Mouse (Mus musculus) stomach, embryonic 16.5 days (tissue): ENCODE data around the gene Fam83c. TPM values are rescaled to one million over a fixed set of nuclear protein-coding genes. Genes with fewer than 3 reads are reported as not detected.

Experiments used
- ATAC-seq: fragments of 200-750 bp; cut with Nextera tagmentation; 2 replicates; pipeline ENCODE4 v1.8.0; 2017; ENCODE audit warnings: moderate number of reproducible peaks, moderate TSS enrichment; ENCODE audit not compliant: insufficient read depth, low FRiP score
- H3K27ac ChIP-seq: fragments of 300-500 bp; sonication (generic); 2 replicates; pipeline ENCODE4 v1.5.1; 2014; ENCODE audit warnings: low read length
- H3K27me3 ChIP-seq: fragments of 300-500 bp; sonication (generic); 2 replicates; pipeline ENCODE4 v1.6.1; 2014; ENCODE audit warnings: low read length, control low read depth, mixed read lengths; ENCODE audit not compliant: control insufficient read depth, insufficient read depth
- H3K36me3 ChIP-seq: fragments of 300-500 bp; sonication (generic); 2 replicates; pipeline ENCODE4 v1.6.1; 2014; ENCODE audit warnings: low read length; ENCODE audit not compliant: control insufficient read depth, insufficient read depth
- H3K4me1 ChIP-seq: fragments of 300-500 bp; sonication (generic); 2 replicates; pipeline ENCODE4 v1.6.1; 2014; ENCODE audit warnings: low read length, control low read depth, mixed read lengths; ENCODE audit not compliant: control insufficient read depth, insufficient read depth
- H3K4me2 ChIP-seq: fragments of 300-500 bp; sonication (generic); 2 replicates; pipeline ENCODE4 v1.6.1; 2014; ENCODE audit warnings: low read depth, low read length, mixed read lengths
- H3K4me3 ChIP-seq: fragments of 300-500 bp; sonication (generic); replicated peaks from 2 replicates; pipeline ENCODE4 v1.5.1; 2014; ENCODE audit warnings: mild to moderate bottlenecking, low read length
- H3K9ac ChIP-seq: fragments of 300-500 bp; sonication (generic); 2 replicates; pipeline ENCODE4 v1.6.1; 2014; ENCODE audit warnings: low read length
- H3K9me3 ChIP-seq: fragments of 300-500 bp; sonication (generic); replicated peaks from 2 replicates; pipeline ENCODE4 v1.6.1; 2016; ENCODE audit warnings: low read length, control low read depth; ENCODE audit not compliant: control insufficient read depth
- WGBS: fragments of 180-500 bp; shearing (Covaris S2); extraction: QIAGEN DNeasy Blood & Tissue Kit; methylation state at CpG from one replicate; pipeline ENCODE4 v1.1.7; 2014; 5-methylcytosine and 5-hydroxymethylcytosine counted together
- polyA plus RNA-seq: library from polyadenylated mRNA; unstranded; fragments of >200 nt; fragmentation: Nextera tagmentation; extraction: Ambion mirVana; gene quantifications from 2 replicates; pipeline ENCODE4 v1.2.1, GENCODE M21; 2015

Gene Fam83c
- polyA plus RNA-seq, 1 experiment from 2014 or later, result 5.4 TPM

DNA sequence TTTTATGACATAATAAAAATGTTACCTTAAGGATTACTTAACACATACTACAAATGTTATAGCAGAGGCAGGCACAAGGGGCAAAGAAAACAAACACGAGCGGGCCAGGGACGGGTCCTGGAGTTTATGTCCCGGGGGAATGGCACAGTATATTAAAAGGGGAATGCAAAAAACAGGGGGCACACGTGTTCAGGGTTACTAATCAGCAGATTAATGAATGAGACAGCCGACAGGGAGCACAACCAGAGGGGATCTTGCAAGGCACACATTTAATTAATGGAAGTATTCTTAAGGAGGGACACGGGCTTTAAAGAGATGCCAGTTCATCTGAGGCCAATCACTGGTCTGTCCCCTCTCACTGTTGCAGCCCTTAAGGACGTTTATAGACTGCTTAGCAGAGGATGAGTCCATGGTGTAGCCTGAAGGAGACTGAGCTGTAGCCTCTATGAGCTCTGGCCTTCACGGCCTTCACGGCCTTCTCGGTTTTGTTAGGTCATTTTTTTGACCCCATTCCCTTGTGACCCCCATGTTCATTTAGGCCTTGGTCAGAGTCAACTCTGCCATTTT, 28.7 kb upstream of the Fam83c start:
- no peak for ATAC-seq
- H3K4me3 ChIP-seq, result no peak overlapping the region

DNA sequence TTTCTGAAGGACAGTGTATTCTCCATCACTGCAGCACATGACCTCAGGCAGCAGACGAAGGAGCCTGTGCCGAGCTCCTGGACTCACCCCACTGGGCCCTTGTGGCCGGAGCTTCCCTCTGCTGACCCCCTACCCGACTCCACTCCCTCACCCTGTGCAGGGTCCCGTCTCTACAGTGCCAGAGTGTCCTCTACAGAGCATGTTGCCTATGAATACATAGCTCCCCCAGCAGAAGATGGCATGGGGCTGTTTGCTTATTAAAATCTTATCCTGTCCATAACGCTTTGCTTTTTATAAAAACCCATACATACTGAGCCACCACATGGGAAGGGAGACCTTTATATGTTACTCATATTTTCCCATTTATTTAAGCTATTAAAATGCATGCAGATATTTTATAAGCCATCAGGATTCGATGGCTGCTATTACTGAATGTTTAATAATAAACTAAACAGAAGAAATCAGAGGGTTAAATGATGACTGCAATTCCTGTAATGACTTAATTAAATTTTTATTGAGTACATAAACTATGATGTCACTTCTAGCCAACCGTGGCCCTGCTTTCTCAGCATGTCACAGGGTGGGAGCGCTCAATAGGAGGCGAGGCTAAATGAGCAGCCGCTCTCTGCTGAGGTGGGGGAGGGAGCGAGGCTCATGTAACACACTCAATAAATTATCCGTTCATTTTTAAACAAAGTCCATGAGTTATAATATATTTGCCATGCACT, 28.1 kb upstream of the Fam83c start:
- ATAC-seq, result peak; percentile 71
- no peak overlapping the region for H3K4me2 ChIP-seq
- no peaks in the 10 kb centered on the region for H3K9me3 ChIP-seq
- H3K36me3 ChIP-seq, result no peaks in the 10 kb centered on the region
- H3K27me3 ChIP-seq, result no peaks in the 10 kb centered on the region
- 0 out of 2 replicates have a peak, but pooled peaks cover 3% of the 10 kb centered on the region for H3K4me1 ChIP-seq
- no peak overlapping the region for H3K4me3 ChIP-seq
- 64% methylated on average over 13 of the region's 13 CpGs for WGBS
- no peak overlapping the region for H3K27ac ChIP-seq
- H3K9ac ChIP-seq, result no peak overlapping the region

More for the DNA sequence above, 28.7 kb upstream of the Fam83c start:
- Histone ChIP-seq H3K27me3 (no peaks in the 10 kb centered on the region), H3K4me1 (0 out of 2 replicates have a peak, but pooled peaks cover 3% of the 10 kb centered on the region), H3K9me3 (no peaks in the 10 kb centered on the region), H3K27ac (no peak overlapping the region), H3K36me3 (no peaks in the 10 kb centered on the region), H3K9ac (no peak overlapping the region), H3K4me2 (no peak overlapping the region)
- WGBS, result 49% methylated on average over 11 of the region's 11 CpGs

DNA sequence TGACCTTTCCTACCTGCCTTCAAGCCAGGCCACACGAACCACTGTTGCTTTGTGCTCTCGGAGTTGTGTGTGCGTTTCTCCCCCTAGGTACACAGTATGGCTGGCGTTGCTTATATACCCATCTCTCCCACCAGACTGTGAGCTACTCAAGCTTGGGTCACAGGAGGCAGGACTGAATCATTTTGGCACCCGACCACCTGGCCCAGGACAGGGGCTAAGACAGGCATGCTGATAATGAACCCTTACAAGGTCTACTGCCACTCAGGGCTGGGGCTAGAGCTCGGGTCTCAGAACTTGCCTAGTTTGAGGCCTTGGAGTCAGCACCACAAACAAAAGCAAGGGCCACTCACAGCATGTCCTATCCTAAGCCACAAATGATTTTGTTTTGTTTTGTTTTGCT, 26.9 kb upstream of the Fam83c start:
- Histone ChIP-seq H3K27me3 (no peaks in the 10 kb centered on the region), H3K36me3 (no peaks in the 10 kb centered on the region), H3K4me2 (no peak overlapping the region), H3K9ac (no peak overlapping the region), H3K9me3 (no peaks in the 10 kb centered on the region), H3K27ac (no peak overlapping the region), H3K4me1 (0 out of 2 replicates have a peak, but pooled peaks cover 3% of the 10 kb centered on the region), H3K4me3 (no peak overlapping the region)
- WGBS, result 85% methylated on average over 6 of the region's 6 CpGs
- no peak for ATAC-seq

DNA sequence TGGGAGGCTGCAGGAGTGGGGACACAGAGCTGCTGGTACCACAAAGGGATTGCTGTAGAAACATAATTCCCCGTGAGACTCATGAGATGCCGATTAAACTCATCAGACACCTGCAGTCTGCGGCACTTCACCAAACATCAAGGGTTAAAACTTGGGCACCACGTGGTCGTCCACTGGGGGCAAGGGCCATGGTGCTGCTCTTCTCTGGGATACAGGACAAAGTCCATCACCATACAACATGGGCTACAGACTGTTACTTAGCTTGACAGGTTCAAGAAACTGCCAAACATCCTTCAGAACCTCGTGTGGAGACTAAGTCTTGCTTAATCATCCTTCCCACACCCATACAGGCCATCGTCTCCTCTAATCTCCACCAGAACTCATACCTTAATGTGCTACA, 25.4 kb upstream of the Fam83c start:
- no peaks in the 10 kb centered on the region for H3K27me3 ChIP-seq
- H3K4me1 ChIP-seq, result 0 out of 2 replicates have a peak, but pooled peaks cover 3% of the 10 kb centered on the region
- no peak overlapping the region for H3K4me3 ChIP-seq
- no peak overlapping the region for H3K4me2 ChIP-seq
- no peak overlapping the region for H3K27ac ChIP-seq
- no peak for ATAC-seq
- WGBS, result 81% methylated on average over 7 of the region's 7 CpGs
- H3K36me3 ChIP-seq, result peaks cover 3% of the 10 kb centered on the region; the same call in 1 of the 2 replicates
- H3K9ac ChIP-seq, result no peak overlapping the region
- no peaks in the 10 kb centered on the region for H3K9me3 ChIP-seq

DNA sequence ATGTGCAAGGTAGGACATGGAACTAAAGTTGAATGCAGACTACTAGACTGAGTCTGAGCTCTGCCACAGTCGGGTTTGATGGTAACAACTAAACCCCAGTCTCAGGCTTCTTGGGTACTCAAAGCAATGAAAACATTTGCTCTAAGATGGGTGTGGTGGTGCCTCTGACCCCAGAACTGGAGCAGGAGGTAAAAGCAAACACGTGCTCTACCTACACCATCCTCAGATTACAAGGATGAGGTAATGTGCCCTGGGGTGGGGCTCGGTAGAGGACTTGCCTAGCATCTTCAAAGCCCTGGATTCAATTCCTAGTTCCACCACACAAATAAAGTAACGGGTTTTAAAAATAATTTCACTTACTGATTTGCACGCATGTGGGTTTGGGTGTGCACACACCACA, 17.9 kb upstream of the Fam83c start:
- Histone ChIP-seq H3K4me1 (no peaks in the 10 kb centered on the region), H3K27me3 (no peaks in the 10 kb centered on the region), H3K4me3 (no peak overlapping the region), H3K4me2 (no peak overlapping the region), H3K9ac (no peak overlapping the region), H3K9me3 (no peaks in the 10 kb centered on the region), H3K36me3 (peaks cover 3% of the 10 kb centered on the region; the same call in 1 of the 2 replicates), H3K27ac (no peak overlapping the region)
- 73% methylated on average over 5 of the region's 5 CpGs for WGBS
- ATAC-seq, result peak; percentile 76; the same call in 1 of the 2 replicates

DNA sequence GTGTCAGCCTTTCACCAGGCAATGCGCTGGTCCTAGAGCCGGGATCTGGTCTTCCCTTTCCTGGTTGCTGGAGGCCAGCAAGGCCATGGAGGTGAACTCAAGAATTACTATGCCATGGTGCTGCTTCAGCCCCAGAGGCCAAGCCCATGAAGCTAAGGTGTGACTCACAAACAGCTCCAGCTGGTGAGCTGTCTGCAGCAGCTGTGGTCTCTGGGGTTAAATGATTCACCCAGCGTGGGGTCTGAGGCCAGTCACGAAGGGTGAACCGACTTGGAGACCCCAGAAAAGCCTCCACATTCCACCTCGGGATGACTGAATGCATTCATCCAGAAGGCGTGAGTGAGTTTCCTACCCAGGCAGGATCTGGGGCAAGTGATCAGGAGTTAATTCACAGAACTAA, 15.5 kb upstream of the Fam83c start:
- Histone ChIP-seq H3K9me3 (no peaks in the 10 kb centered on the region), H3K27me3 (no peaks in the 10 kb centered on the region), H3K9ac (no peak overlapping the region), H3K27ac (no peak overlapping the region), H3K4me1 (no peaks in the 10 kb centered on the region), H3K36me3 (peaks cover 3% of the 10 kb centered on the region; the same call in 1 of the 2 replicates), H3K4me3 (no peak overlapping the region), H3K4me2 (no peak overlapping the region)
- ATAC-seq, result no peak
- 85% methylated on average over 7 of the region's 7 CpGs for WGBS

DNA sequence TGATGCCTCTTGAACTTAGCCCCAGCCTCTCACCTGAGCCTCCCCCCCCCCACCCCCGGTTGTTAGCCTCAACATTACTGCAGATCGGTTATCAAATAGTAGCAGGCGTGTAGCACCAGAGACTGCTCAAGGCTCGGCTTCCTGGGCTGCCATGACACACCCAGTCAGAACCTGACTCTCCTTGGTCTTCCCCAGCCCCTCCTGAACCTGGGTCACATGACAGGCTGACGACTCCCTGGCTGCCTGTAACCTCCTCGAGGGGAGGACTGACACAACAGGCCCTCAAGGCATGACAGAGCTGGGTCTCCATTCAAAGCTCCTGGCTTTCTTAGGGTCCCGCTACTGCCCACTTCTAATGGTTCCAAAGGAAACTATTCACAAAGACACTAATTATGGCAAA, 14.8 kb upstream of the Fam83c start:
- WGBS, result 60% methylated on average over 7 of the region's 7 CpGs
- Histone ChIP-seq H3K36me3 (peaks cover 5% of the 10 kb centered on the region; the same call in 1 of the 2 replicates), H3K4me2 (no peak overlapping the region), H3K4me1 (no peaks in the 10 kb centered on the region), H3K27ac (no peak overlapping the region), H3K9ac (no peak overlapping the region), H3K4me3 (no peak overlapping the region), H3K27me3 (no peaks in the 10 kb centered on the region), H3K9me3 (no peaks in the 10 kb centered on the region)
- no peak for ATAC-seq

DNA sequence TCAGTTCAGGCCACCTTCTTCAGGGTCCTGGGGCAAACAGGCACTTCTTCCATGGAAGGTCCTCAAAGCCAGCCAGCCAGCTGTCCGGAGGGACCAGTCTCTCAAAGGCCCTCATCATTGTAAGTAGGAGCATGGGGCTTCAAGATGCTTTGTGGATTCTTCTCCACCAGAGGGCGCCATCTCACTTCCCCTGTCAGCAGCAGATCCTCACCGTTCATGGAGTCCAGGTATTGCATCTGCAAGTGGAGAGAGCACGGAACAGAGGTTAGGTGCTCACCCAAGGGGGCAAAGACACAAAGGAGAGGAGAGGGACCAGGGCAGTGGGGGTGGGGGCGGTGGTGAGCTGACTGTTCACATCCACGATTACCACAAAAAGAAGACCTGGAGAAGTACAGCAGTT, 13.6 kb upstream of the Fam83c start:
- Histone ChIP-seq H3K27me3 (no peaks in the 10 kb centered on the region), H3K9me3 (no peaks in the 10 kb centered on the region), H3K36me3 (peaks cover 5% of the 10 kb centered on the region; the same call in 1 of the 2 replicates), H3K4me1 (no peaks in the 10 kb centered on the region), H3K4me3 (no peak overlapping the region), H3K27ac (no peak overlapping the region), H3K9ac (no peak overlapping the region), H3K4me2 (no peak overlapping the region)
- 23% methylated on average over 6 of the region's 6 CpGs for WGBS
- ATAC-seq, result no peak

DNA sequence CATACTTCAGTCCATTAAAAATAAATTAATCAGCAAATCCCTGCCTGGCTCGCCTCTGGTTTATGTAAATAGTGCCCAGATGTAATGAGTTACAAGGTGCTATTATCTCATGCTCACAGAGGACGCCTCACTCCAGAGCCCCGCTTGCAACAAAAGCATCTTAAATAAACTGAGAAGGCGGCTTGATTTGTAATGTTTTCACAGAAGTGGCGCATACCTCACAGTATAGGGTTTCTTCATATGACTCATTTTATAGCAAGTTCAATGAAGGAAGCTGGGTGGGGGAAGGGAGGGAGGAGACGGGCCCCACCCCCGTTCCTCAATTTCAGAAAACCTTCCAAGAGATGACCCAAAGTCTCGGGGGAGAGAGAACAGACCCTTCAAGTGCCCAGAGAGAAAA, 12.3 kb upstream of the Fam83c start:
- Histone ChIP-seq H3K27ac (no peak overlapping the region), H3K36me3 (peaks cover 5% of the 10 kb centered on the region; the same call in 1 of the 2 replicates), H3K9ac (no peak overlapping the region), H3K4me2 (no peak overlapping the region), H3K9me3 (no peaks in the 10 kb centered on the region), H3K27me3 (no peaks in the 10 kb centered on the region), H3K4me1 (no peaks in the 10 kb centered on the region), H3K4me3 (no peak overlapping the region)
- WGBS, result 51% methylated on average over 8 of the region's 8 CpGs
- no peak for ATAC-seq
